Mouse (Mus musculus) neural tube, postnatal 0 days (tissue): ENCODE measurements around the gene Hspa1b. TPM values are rescaled to one million over a fixed set of nuclear protein-coding genes. Genes with fewer than 3 reads are reported as not detected.

Experiments
- polyA plus RNA-seq: library from polyadenylated mRNA; unstranded; fragments of >200 nt; fragmentation: Nextera tagmentation; extraction: Ambion mirVana; gene quantifications from 2 replicates; pipeline ENCODE4 v1.2.1, GENCODE M21; 2015

Gene Hspa1b
- 0.79 and 1.4 TPM in 2 replicates for polyA plus RNA-seq

GRCm38 (mm10) chr17:34959130-34959778 lies at the start of gene Hspa1b:
Gene Hspa1b, minus strand, starts transcription at chr17:34959238.

GRCm38 (mm10) chr17:35000717-35001451 lies 41.8 kb upstream of the Hspa1b start, which contains the start of gene Vars:
Gene Vars, plus strand, starts transcription at chr17:35000987.

GRCm38 (mm10) chr17:34981690-34982180 lies 22.7 kb upstream of the Hspa1b start, which contains the start of gene Lsm2:
Gene Lsm2, plus strand, starts transcription at chr17:34981862.

GRCm38 (mm10) chr17:34972069-34972749 lies 13.2 kb upstream of the Hspa1b start, which contains the start of the genes Hspa1a and Hspa1l:
Gene Hspa1a, minus strand, starts transcription at chr17:34972156.
Gene Hspa1l, plus strand, starts transcription at chr17:34972703.

GRCm38 (mm10) chr17:34969822-34970221 lies 10.8 kb upstream of the Hspa1b start, which contains the start of gene Gm20481:
Gene Gm20481, plus strand, starts transcription at chr17:34969912.

GRCm38 (mm10) chr17:34931061-34931734 lies 27.8 kb downstream of the Hspa1b start, which contains the start of gene Neu1:
Gene Neu1, plus strand, starts transcription at chr17:34931253.

GRCm38 (mm10) chr17:34913930-34914665 lies 44.9 kb downstream of the Hspa1b start, which contains the start of gene Slc44a4:
Gene Slc44a4, plus strand, starts transcription at chr17:34914466.

Other genes starting within 250 kb of the Hspa1b start
- 2.0 and 2.5 TPM in 2 replicates for gene C4b, start 215.4 kb downstream of the Hspa1b start, polyA plus RNA-seq
- gene Cyp21a1, start 154.7 kb downstream of the Hspa1b start, polyA plus RNA-seq = not detected in 2 replicates
- 39.4 and 46.3 TPM in 2 replicates for gene Stk19, start 122.3 kb downstream of the Hspa1b start, polyA plus RNA-seq
- gene Dxo, start 122.2 kb downstream of the Hspa1b start, polyA plus RNA-seq = 40.6 and 50.7 TPM in 2 replicates
- 39.3 and 47.4 TPM in 2 replicates for gene Skiv2l, start 109.0 kb downstream of the Hspa1b start, polyA plus RNA-seq
- gene Nelfe, start 108.8 kb downstream of the Hspa1b start, polyA plus RNA-seq = 57.6 and 63.6 TPM in 2 replicates
- 1.4 and 1.6 TPM in 2 replicates for gene Cfb, start 96.7 kb downstream of the Hspa1b start, polyA plus RNA-seq
- 6.0 and 6.9 TPM in 2 replicates for gene Zbtb12, start 79.8 kb downstream of the Hspa1b start, polyA plus RNA-seq
- gene Gm20547, start 77.2 kb downstream of the Hspa1b start, polyA plus RNA-seq = not detected in 2 replicates
- gene C2, start 61.0 kb downstream of the Hspa1b start, polyA plus RNA-seq = 4.2 and 4.8 TPM in 2 replicates
- gene Ehmt2, start 60.8 kb downstream of the Hspa1b start, polyA plus RNA-seq = 59.7 and 73.8 TPM in 2 replicates
- 0.10 TPM in 1 of 2 replicates, not detected in the other for gene Slc44a4, start 44.8 kb downstream of the Hspa1b start, polyA plus RNA-seq
- 40.7 and 44.0 TPM in 2 replicates for gene Neu1, start 28.0 kb downstream of the Hspa1b start, polyA plus RNA-seq
- gene Gm20481, start 10.7 kb upstream of the Hspa1b start, polyA plus RNA-seq = not detected in 2 replicates
- 13.8 and 15.5 TPM in 2 replicates for gene Hspa1a, start 12.9 kb upstream of the Hspa1b start, polyA plus RNA-seq
- 0.58 and 0.76 TPM in 2 replicates for gene Hspa1l, start 13.5 kb upstream of the Hspa1b start, polyA plus RNA-seq
- gene Lsm2, start 22.6 kb upstream of the Hspa1b start, polyA plus RNA-seq = 88.6 and 94.3 TPM in 2 replicates
- gene Vars, start 41.7 kb upstream of the Hspa1b start, polyA plus RNA-seq = 38.5 and 45.0 TPM in 2 replicates
- 0.25 and 0.59 TPM in 2 replicates for gene Vwa7, start 57.3 kb upstream of the Hspa1b start, polyA plus RNA-seq
- gene Sapcd1, start 68.8 kb upstream of the Hspa1b start, polyA plus RNA-seq = 3.2 and 4.4 TPM in 2 replicates
- gene Msh5, start 87.5 kb upstream of the Hspa1b start, polyA plus RNA-seq = 1.6 and 2.0 TPM in 2 replicates
- 72.4 and 75.0 TPM in 2 replicates for gene Clic1, start 90.7 kb upstream of the Hspa1b start, polyA plus RNA-seq
- gene Ddah2, start 99.8 kb upstream of the Hspa1b start, polyA plus RNA-seq = 173 and 187 TPM in 2 replicates
- not detected in 2 replicates for gene Ly6g6c, start 106.2 kb upstream of the Hspa1b start, polyA plus RNA-seq
- gene Mpig6b, start 106.9 kb upstream of the Hspa1b start, polyA plus RNA-seq = 0.19 and 0.22 TPM in 2 replicates
- 0.52 and 1.2 TPM in 2 replicates for gene Ly6g6e, start 117.7 kb upstream of the Hspa1b start, polyA plus RNA-seq
- 0.81 and 1.9 TPM in 2 replicates for gene Ly6g6d, start 118.8 kb upstream of the Hspa1b start, polyA plus RNA-seq
- gene Ly6g6f, start 126.4 kb upstream of the Hspa1b start, polyA plus RNA-seq = 0.31 TPM in 1 of 2 replicates, not detected in the other
- gene Abhd16a, start 130.0 kb upstream of the Hspa1b start, polyA plus RNA-seq = 114 and 120 TPM in 2 replicates
- gene Ly6g5c, start 149.0 kb upstream of the Hspa1b start, polyA plus RNA-seq = not detected in 2 replicates
- gene Ly6g5b, start 156.2 kb upstream of the Hspa1b start, polyA plus RNA-seq = 0.48 and 0.59 TPM in 2 replicates
- gene Gpank1, start 162.2 kb upstream of the Hspa1b start, polyA plus RNA-seq = 15.3 and 17.2 TPM in 2 replicates
- 377 and 395 TPM in 2 replicates for gene Csnk2b, start 162.8 kb upstream of the Hspa1b start, polyA plus RNA-seq
- 9.6 and 11.8 TPM in 2 replicates for gene D17H6S53E, start 167.1 kb upstream of the Hspa1b start, polyA plus RNA-seq
- 0.21 TPM in 1 of 2 replicates, not detected in the other for gene Apom, start 172.8 kb upstream of the Hspa1b start, polyA plus RNA-seq
- 51.1 and 58.5 TPM in 2 replicates for gene Bag6, start 175.9 kb upstream of the Hspa1b start, polyA plus RNA-seq
- gene Prrc2a, start 205.7 kb upstream of the Hspa1b start, polyA plus RNA-seq = 109 and 138 TPM in 2 replicates
- gene Aif1, start 216.8 kb upstream of the Hspa1b start, polyA plus RNA-seq = 15.4 and 15.5 TPM in 2 replicates
- 10.1 and 10.9 TPM in 2 replicates for gene Lst1, start 229.2 kb upstream of the Hspa1b start, polyA plus RNA-seq
- 1.4 and 1.6 TPM in 2 replicates for gene Ltb, start 235.2 kb upstream of the Hspa1b start, polyA plus RNA-seq
- gene Tnf, start 242.8 kb upstream of the Hspa1b start, polyA plus RNA-seq = 0.12 TPM in 1 of 2 replicates, not detected in the other
- gene Lta, start 246.1 kb upstream of the Hspa1b start, polyA plus RNA-seq = 0.71 and 1.0 TPM in 2 replicates